Mouse (Mus musculus): ENCODE measurements around the gene Baz1a. TPM values are rescaled to one million over a fixed set of nuclear protein-coding genes. Genes with fewer than 3 reads are reported as not detected.
"Not testable (repeated sequence)": the region's sequence is repeated elsewhere in the genome, so short reads cannot be mapped to it uniquely, and the experiment has no call there.

Baz1a gene
- polyA plus RNA-seq, 1 experiment from 2014 or later: 25.2 TPM

GRCm38 (mm10) chr12:55016339-55017118 lies 2.4 kb upstream of the Baz1a start:
- H3K9me3 ChIP-seq (ENCODE audit: control insufficient read depth, low read length): no peaks in the 10 kb centered on the region
- no peak overlapping the region for H3K4me3 ChIP-seq (ENCODE audit: low read length)
- ATAC-seq (ENCODE audit: low FRiP score, low TSS enrichment): no peak
- no peaks in the 10 kb centered on the region for H3K36me3 ChIP-seq (ENCODE audit: control insufficient read depth, insufficient read depth, low read length)
- no peaks in the 10 kb centered on the region for H3K27me3 ChIP-seq (ENCODE audit: control insufficient read depth, insufficient read depth, low read length)
- 65% methylated on average over 8 of the region's 8 CpGs for whole genome bisulfite sequencing
- H3K27ac ChIP-seq (ENCODE audit: low read depth, low read length): no peak overlapping the region
- no peaks in the 10 kb centered on the region for H3K4me1 ChIP-seq (ENCODE audit: control insufficient read depth, insufficient read depth, low read length)
- no peak overlapping the region for H3K4me2 ChIP-seq (replicated peaks; ENCODE audit: low read depth, low read length)
- no peak overlapping the region for H3K9ac ChIP-seq (ENCODE audit: low read depth, low read length)

GRCm38 (mm10) chr12:55015428-55015827 lies 1.3 kb upstream of the Baz1a start:
- Histone ChIP-seq H3K4me2 (replicated peaks; ENCODE audit: low read depth, low read length) (no peak overlapping the region), H3K27me3 (ENCODE audit: control insufficient read depth, insufficient read depth, low read length) (no peaks in the 10 kb centered on the region), H3K27ac (ENCODE audit: low read depth, low read length) (no peak overlapping the region), H3K4me1 (ENCODE audit: control insufficient read depth, insufficient read depth, low read length) (no peaks in the 10 kb centered on the region), H3K9ac (ENCODE audit: low read depth, low read length) (no peak overlapping the region), H3K4me3 (ENCODE audit: low read length) (no peak overlapping the region), H3K9me3 (ENCODE audit: control insufficient read depth, low read length) (no peaks in the 10 kb centered on the region), H3K36me3 (ENCODE audit: control insufficient read depth, insufficient read depth, low read length) (no peaks in the 10 kb centered on the region)
- WGBS: 92% methylated on average over 5 of the region's 5 CpGs
- ATAC-seq (ENCODE audit: low FRiP score, low TSS enrichment): no peak

- no peak for ATAC-seq (ENCODE audit: low FRiP score, low TSS enrichment)
- no peak overlapping the region for H3K27ac ChIP-seq (ENCODE audit: low read depth, low read length)
- no peak overlapping the region for H3K9ac ChIP-seq (ENCODE audit: low read depth, low read length)
- no peak overlapping the region for H3K4me3 ChIP-seq (ENCODE audit: low read length)
- no peaks in the 10 kb centered on the region for H3K9me3 ChIP-seq (ENCODE audit: control insufficient read depth, low read length)
- H3K36me3 ChIP-seq (ENCODE audit: control insufficient read depth, insufficient read depth, low read length): no peaks in the 10 kb centered on the region
- H3K27me3 ChIP-seq (ENCODE audit: control insufficient read depth, insufficient read depth, low read length): no peaks in the 10 kb centered on the region
- H3K4me2 ChIP-seq (replicated peaks; ENCODE audit: low read depth, low read length): no peak overlapping the region
- H3K4me1 ChIP-seq (ENCODE audit: control insufficient read depth, insufficient read depth, low read length): no peaks in the 10 kb centered on the region
- 94% methylated on average over 1 of the region's 1 CpGs for WGBS
These were observed 1.1 kb downstream of the Baz1a start for GRCm38 (mm10) chr12:55013031-55013430.

- Histone ChIP-seq H3K4me2 (replicated peaks; ENCODE audit: low read depth, low read length) (peak overlapping the region; percentile 8; the same call in 1 of the 2 replicates), H3K4me1 (ENCODE audit: control insufficient read depth, insufficient read depth, low read length) (no peaks in the 10 kb centered on the region), H3K9ac (ENCODE audit: low read depth, low read length) (no peak overlapping the region), H3K36me3 (ENCODE audit: control insufficient read depth, insufficient read depth, low read length) (no peaks in the 10 kb centered on the region), H3K9me3 (ENCODE audit: control insufficient read depth, low read length) (peaks cover 4% of the 10 kb centered on the region; the same call in 1 of the 2 replicates), H3K4me3 (ENCODE audit: low read length) (no peak overlapping the region), H3K27me3 (ENCODE audit: control insufficient read depth, insufficient read depth, low read length) (no peaks in the 10 kb centered on the region), H3K27ac (ENCODE audit: low read depth, low read length) (no peak overlapping the region)
- WGBS: 53% methylated on average over 14 of the region's 14 CpGs
- ATAC-seq (ENCODE audit: low FRiP score, low TSS enrichment): no peak
These were observed 6.7 kb downstream of the Baz1a start for GRCm38 (mm10) chr12:55007361-55008008.

DNA sequence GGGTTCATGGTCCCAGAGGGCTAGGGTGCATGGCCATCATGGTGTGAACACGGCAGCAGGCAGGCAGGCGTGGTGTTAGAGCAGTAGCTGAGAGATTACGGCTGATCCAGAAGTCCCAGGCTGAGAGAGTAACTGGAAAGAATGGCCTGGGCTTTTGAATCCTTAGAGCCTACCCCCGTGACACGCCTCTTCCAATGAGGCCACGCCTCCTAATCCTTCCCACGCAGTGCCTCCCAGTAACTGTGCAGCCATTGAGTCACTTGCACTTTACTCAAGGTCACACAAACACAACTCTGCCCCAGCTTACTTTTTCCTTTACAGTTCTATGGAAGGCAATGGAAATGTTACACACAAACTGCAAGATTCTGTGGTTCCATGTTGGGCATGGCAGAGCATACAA lies 8.1 kb downstream of the Baz1a start:
- H3K4me2 ChIP-seq (replicated peaks; ENCODE audit: low read depth, low read length): no peak overlapping the region
- peaks cover 4% of the 10 kb centered on the region; the same call in 1 of the 2 replicates for H3K9me3 ChIP-seq (ENCODE audit: control insufficient read depth, low read length)
- H3K4me1 ChIP-seq (ENCODE audit: control insufficient read depth, insufficient read depth, low read length): no peaks in the 10 kb centered on the region
- no peaks in the 10 kb centered on the region for H3K27me3 ChIP-seq (ENCODE audit: control insufficient read depth, insufficient read depth, low read length)
- no peaks in the 10 kb centered on the region for H3K36me3 ChIP-seq (ENCODE audit: control insufficient read depth, insufficient read depth, low read length)
- 94% methylated on average over 7 of the region's 7 CpGs for WGBS
- no peak for ATAC-seq (ENCODE audit: low FRiP score, low TSS enrichment)
- H3K27ac ChIP-seq (ENCODE audit: low read depth, low read length): no peak overlapping the region
- no peak overlapping the region for H3K4me3 ChIP-seq (ENCODE audit: low read length)
- H3K9ac ChIP-seq (ENCODE audit: low read depth, low read length): no peak overlapping the region

DNA sequence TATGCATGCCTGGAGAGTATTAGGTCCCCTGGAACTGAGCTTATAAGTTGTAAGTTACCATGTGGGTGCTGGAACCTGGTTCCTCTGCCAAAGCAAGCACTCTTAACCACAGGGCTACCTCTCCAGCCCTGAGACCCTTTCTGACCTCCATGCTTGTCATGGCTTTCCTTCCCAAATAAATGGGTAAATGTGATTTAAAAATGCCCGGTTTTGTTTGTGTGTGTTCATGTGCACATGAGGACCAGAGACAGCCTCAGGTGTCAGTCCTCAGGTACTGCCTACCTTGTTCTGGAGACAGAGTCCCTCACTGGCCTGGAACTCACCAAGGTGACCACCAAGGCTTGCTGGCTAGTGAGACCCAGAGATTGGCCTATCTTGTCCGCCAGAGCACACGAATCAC lies 9.8 kb downstream of the Baz1a start:
- Histone ChIP-seq H3K4me3 (ENCODE audit: low read length) (no peak overlapping the region), H3K27ac (ENCODE audit: low read depth, low read length) (no peak overlapping the region), H3K9ac (ENCODE audit: low read depth, low read length) (no peak overlapping the region), H3K4me2 (replicated peaks; ENCODE audit: low read depth, low read length) (no peak overlapping the region), H3K36me3 (ENCODE audit: control insufficient read depth, insufficient read depth, low read length) (no peaks in the 10 kb centered on the region), H3K9me3 (ENCODE audit: control insufficient read depth, low read length) (peaks cover 4% of the 10 kb centered on the region; the same call in 1 of the 2 replicates), H3K4me1 (ENCODE audit: control insufficient read depth, insufficient read depth, low read length) (no peaks in the 10 kb centered on the region), H3K27me3 (ENCODE audit: control insufficient read depth, insufficient read depth, low read length) (no peaks in the 10 kb centered on the region)
- WGBS: 88% methylated on average over 3 of the region's 3 CpGs
- ATAC-seq (ENCODE audit: low FRiP score, low TSS enrichment): no peak

DNA sequence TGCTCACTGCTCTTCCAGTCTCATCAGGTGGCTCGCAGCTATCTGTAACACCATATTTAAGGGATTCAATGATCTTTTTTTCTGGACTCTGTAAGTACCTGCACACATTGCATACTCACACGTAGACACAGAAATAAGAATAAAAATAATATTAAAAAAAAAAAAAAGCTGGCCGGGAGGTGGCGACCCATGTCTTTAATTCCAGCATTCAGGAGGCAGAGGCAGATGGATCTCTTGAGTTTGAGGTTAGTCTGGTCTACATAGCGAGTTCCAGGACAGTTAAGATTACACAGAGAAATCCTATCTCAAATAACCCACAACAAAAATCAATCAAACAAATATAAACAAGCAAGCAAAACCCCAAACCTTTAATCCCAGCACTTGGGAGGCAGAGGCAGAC lies 10.3 kb downstream of the Baz1a start:
- Histone ChIP-seq H3K27me3 (ENCODE audit: control insufficient read depth, insufficient read depth, low read length) (no peaks in the 10 kb centered on the region), H3K27ac (ENCODE audit: low read depth, low read length) (no peak overlapping the region), H3K36me3 (ENCODE audit: control insufficient read depth, insufficient read depth, low read length) (no peaks in the 10 kb centered on the region), H3K9me3 (ENCODE audit: control insufficient read depth, low read length) (peaks cover 4% of the 10 kb centered on the region; the same call in 1 of the 2 replicates), H3K9ac (ENCODE audit: low read depth, low read length) (no peak overlapping the region), H3K4me1 (ENCODE audit: control insufficient read depth, insufficient read depth, low read length) (no peaks in the 10 kb centered on the region), H3K4me2 (replicated peaks; ENCODE audit: low read depth, low read length) (no peak overlapping the region), H3K4me3 (ENCODE audit: low read length) (no peak overlapping the region)
- 90% methylated on average over 5 of the region's 5 CpGs for WGBS
- no peak for ATAC-seq (ENCODE audit: low FRiP score, low TSS enrichment)

GRCm38 (mm10) chr12:55002532-55002931 lies 11.6 kb downstream of the Baz1a start:
- not testable (repeated sequence) for H3K4me3 ChIP-seq (ENCODE audit: low read length); H3K4me1 ChIP-seq (ENCODE audit: control insufficient read depth, insufficient read depth, low read length); H3K27ac ChIP-seq (ENCODE audit: low read depth, low read length); H3K4me2 ChIP-seq (replicated peaks; ENCODE audit: low read depth, low read length); ATAC-seq (ENCODE audit: low FRiP score, low TSS enrichment); H3K9ac ChIP-seq (ENCODE audit: low read depth, low read length); H3K9me3 ChIP-seq (ENCODE audit: control insufficient read depth, low read length); H3K36me3 ChIP-seq (ENCODE audit: control insufficient read depth, insufficient read depth, low read length); H3K27me3 ChIP-seq (ENCODE audit: control insufficient read depth, insufficient read depth, low read length)
- WGBS: 91% methylated on average over 7 of the region's 7 CpGs

- no peaks in the 10 kb centered on the region for H3K27me3 ChIP-seq (ENCODE audit: control insufficient read depth, insufficient read depth, low read length)
- H3K4me1 ChIP-seq (ENCODE audit: control insufficient read depth, insufficient read depth, low read length): no peaks in the 10 kb centered on the region
- 81% methylated on average over 14 of the region's 14 CpGs for WGBS
- no peak overlapping the region for H3K4me2 ChIP-seq (replicated peaks; ENCODE audit: low read depth, low read length)
- H3K4me3 ChIP-seq (ENCODE audit: low read length): no peak overlapping the region
- no peaks in the 10 kb centered on the region for H3K36me3 ChIP-seq (ENCODE audit: control insufficient read depth, insufficient read depth, low read length)
- H3K9ac ChIP-seq (ENCODE audit: low read depth, low read length): no peak overlapping the region
- H3K27ac ChIP-seq (ENCODE audit: low read depth, low read length): no peak overlapping the region
- ATAC-seq (ENCODE audit: low FRiP score, low TSS enrichment): no peak
- H3K9me3 ChIP-seq (ENCODE audit: control insufficient read depth, low read length): no peaks in the 10 kb centered on the region
These were observed 15.0 kb downstream of the Baz1a start for GRCm38 (mm10) chr12:54999016-54999690.

Data from kidney, embryonic 14.5 days (tissue).